Mouse (Mus musculus) brain, embryonic 14.5 days (tissue): ENCODE measurements at regions not wholly inside any gene's neighbourhood (a gene's known extent, or its start where the extent isn't known, plus 50 kb on each side); places are given as distances from the start of the nearest gene placed in this dataset.

Experiments used
- CTCF ChIP-seq: fragments of 200-500 bp; IDR thresholded peaks from 2 replicates; pipeline ENCODE4 v1.5.1; 2012; ENCODE audit warnings: inconsistent platforms, mild to moderate bottlenecking, moderate library complexity, borderline replicate concordance; ENCODE audit not compliant: insufficient read depth, insufficient read length; ENCODE audit errors: extremely low read depth
- POLR2A ChIP-seq: fragments of 200-500 bp; IDR thresholded peaks from 2 replicates; pipeline ENCODE4 v1.6.1; 2012; ENCODE audit warnings: mild to moderate bottlenecking, inconsistent platforms, borderline replicate concordance; ENCODE audit not compliant: poor library complexity, insufficient read depth, insufficient read length, severe bottlenecking; ENCODE audit errors: extremely low read depth

- TF ChIP-seq CTCF = no peak
- TF ChIP-seq POLR2A = no peak
Observed at GRCm38 (mm10) chr8:112411968-112412367, 157.9 kb upstream of the Cntnap4 start.
